Mouse (Mus musculus): ENCODE results near the gene Wdr46. TPM values are rescaled to one million over a fixed set of nuclear protein-coding genes. Genes with fewer than 3 reads are reported as not detected.

Wdr46 gene
- polyA plus RNA-seq, 1 experiment from 2014 or later = 20.1 TPM

GRCm38 (mm10) chr17:33921361-33921760, 19.1 kb upstream of the Wdr46 start:
- Histone ChIP-seq H3K9me3 (replicated peaks; ENCODE audit: low read length) (no peaks in the 10 kb centered on the region), H3K4me3 (replicated peaks; ENCODE audit: low read depth, low read length) (no peak overlapping the region), H3K4me1 (replicated peaks; ENCODE audit: insufficient read depth, low read length) (peaks cover 6% of the 10 kb centered on the region), H3K4me2 (ENCODE audit: low read length) (no peak overlapping the region), H3K36me3 (ENCODE audit: insufficient read depth, low read length) (0 out of 2 replicates have a peak, but pooled peaks cover 4% of the 10 kb centered on the region), H3K27me3 (ENCODE audit: insufficient read depth, low read length) (no peaks in the 10 kb centered on the region), H3K9ac (ENCODE audit: low read depth, low read length) (no peak overlapping the region), H3K27ac (no peak overlapping the region)
- no peak for ATAC-seq (replicated peaks; ENCODE audit: low FRiP score, low read depth)
- no peak for DNase-seq (ENCODE audit: low spot score)
- WGBS = 91% methylated on average over 7 of the region's 7 CpGs
- TF ChIP-seq CTCF (IDR thresholded peaks at IDR 0.05; ENCODE audit: low read depth) = no peak

DNA sequence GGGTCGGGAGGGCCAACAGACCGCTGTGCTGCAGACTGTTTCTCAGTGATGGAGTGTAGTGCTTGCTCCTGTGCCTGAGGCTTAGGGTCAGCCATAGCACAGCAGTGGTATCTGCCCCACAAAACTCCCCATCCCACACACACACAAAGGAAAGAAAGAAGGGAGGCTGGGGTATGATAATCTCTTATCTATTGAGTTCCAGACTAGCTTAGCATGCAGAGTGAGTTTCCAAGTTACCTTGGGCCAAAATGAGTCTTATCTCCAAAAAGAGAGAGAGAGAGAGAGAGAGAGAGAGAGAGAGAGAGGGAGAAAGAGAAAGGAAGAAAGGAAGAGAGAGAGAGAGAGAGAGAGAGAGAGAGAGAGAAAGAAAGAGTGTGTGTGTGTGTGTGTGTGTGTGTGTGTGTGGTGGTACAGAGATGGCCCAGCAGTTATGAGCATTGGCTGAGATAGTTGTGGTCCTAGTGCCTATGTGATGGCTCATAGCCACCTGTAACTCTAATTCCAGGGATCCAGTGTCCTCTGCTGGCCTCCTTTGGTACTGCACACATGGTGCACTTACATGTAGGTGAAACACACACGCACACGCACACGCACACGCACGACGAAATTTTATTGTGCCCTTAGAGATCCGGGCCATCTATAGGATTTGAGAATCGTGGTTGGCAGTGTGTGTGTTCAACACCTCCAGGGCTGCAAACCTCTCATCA, 15.7 kb upstream of the Wdr46 start:
- Histone ChIP-seq H3K4me1 (replicated peaks; ENCODE audit: insufficient read depth, low read length) (no peaks in the 10 kb centered on the region), H3K27me3 (ENCODE audit: insufficient read depth, low read length) (no peaks in the 10 kb centered on the region), H3K36me3 (ENCODE audit: insufficient read depth, low read length) (0 out of 2 replicates have a peak, but pooled peaks cover 8% of the 10 kb centered on the region), H3K27ac (no peak overlapping the region), H3K9ac (ENCODE audit: low read depth, low read length) (no peak overlapping the region), H3K4me2 (ENCODE audit: low read length) (no peak overlapping the region), H3K4me3 (replicated peaks; ENCODE audit: low read depth, low read length) (no peak overlapping the region), H3K9me3 (replicated peaks; ENCODE audit: low read length) (no peaks in the 10 kb centered on the region)
- ATAC-seq (replicated peaks; ENCODE audit: low FRiP score, low read depth) = no peak
- 89% methylated on average over 10 of the region's 10 CpGs for WGBS
- no peak for DNase-seq (ENCODE audit: low spot score)
- TF ChIP-seq CTCF (IDR thresholded peaks at IDR 0.05; ENCODE audit: low read depth) = peak; percentile 55; the same call in 1 of the 2 replicates

DNA sequence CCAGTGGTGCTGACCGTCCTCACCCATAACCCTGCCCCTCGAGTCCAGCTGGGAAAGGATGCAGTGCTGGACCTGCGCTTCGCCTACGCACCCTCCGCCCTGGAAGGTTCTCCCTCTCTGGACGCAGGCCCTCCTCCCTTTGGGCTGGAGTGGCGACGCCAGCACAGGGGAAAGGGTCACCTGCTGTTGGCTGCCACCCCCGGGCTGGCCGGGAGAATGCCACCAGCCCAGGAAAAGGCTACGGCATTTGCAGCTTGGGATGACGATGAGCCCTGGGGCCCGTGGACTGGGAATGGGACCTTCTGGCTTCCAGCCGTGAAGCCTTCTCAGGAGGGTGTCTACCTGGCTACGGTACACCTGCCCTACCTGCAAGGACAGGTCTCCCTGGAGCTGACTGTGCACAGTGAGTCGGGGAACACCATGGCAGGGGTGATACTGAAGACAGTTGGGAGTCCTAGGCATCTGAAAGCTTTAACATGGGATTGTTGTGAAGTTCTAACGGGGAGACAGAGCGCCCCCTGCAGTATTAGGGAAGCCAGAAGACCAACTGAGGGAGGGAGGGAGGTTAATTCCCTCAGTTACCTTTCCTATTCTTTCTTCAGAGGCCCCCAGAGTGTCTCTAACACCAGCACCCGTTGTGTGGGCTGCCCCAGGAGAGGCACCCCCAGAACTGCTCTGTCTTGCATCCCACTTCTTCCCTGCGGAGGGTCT, 14.9 kb upstream of the Wdr46 start:
- Histone ChIP-seq H3K27ac (no peak overlapping the region), H3K36me3 (ENCODE audit: insufficient read depth, low read length) (0 out of 2 replicates have a peak, but pooled peaks cover 8% of the 10 kb centered on the region), H3K4me2 (ENCODE audit: low read length) (no peak overlapping the region), H3K27me3 (ENCODE audit: insufficient read depth, low read length) (no peaks in the 10 kb centered on the region), H3K4me3 (replicated peaks; ENCODE audit: low read depth, low read length) (no peak overlapping the region), H3K4me1 (replicated peaks; ENCODE audit: insufficient read depth, low read length) (0 out of 2 replicates have a peak, but pooled peaks cover 3% of the 10 kb centered on the region), H3K9me3 (replicated peaks; ENCODE audit: low read length) (no peaks in the 10 kb centered on the region), H3K9ac (ENCODE audit: low read depth, low read length) (no peak overlapping the region)
- DNase-seq (ENCODE audit: low spot score) (no peak), ATAC-seq (replicated peaks; ENCODE audit: low FRiP score, low read depth) (no peak)
- peak; percentile 17; the same call in 1 of the 2 replicates for TF ChIP-seq CTCF (IDR thresholded peaks at IDR 0.05; ENCODE audit: low read depth)
- 86% methylated on average over 21 of the region's 21 CpGs for WGBS

GRCm38 (mm10) chr17:33926207-33926932, 14.1 kb upstream of the Wdr46 start:
- peaks cover 3% of the 10 kb centered on the region; the same call in 1 of the 2 replicates for H3K4me1 ChIP-seq (replicated peaks; ENCODE audit: insufficient read depth, low read length)
- WGBS = 84% methylated on average over 17 of the region's 17 CpGs
- peak; percentile 59 for TF ChIP-seq CTCF (IDR thresholded peaks at IDR 0.05; ENCODE audit: low read depth)
- no peak overlapping the region for H3K27ac ChIP-seq
- no peak for ATAC-seq (replicated peaks; ENCODE audit: low FRiP score, low read depth)
- H3K36me3 ChIP-seq (ENCODE audit: insufficient read depth, low read length) = 0 out of 2 replicates have a peak, but pooled peaks cover 8% of the 10 kb centered on the region
- no peak overlapping the region for H3K4me2 ChIP-seq (ENCODE audit: low read length)
- H3K4me3 ChIP-seq (replicated peaks; ENCODE audit: low read depth, low read length) = no peak overlapping the region
- H3K9ac ChIP-seq (ENCODE audit: low read depth, low read length) = no peak overlapping the region
- H3K9me3 ChIP-seq (replicated peaks; ENCODE audit: low read length) = no peaks in the 10 kb centered on the region
- H3K27me3 ChIP-seq (ENCODE audit: insufficient read depth, low read length) = no peaks in the 10 kb centered on the region
- DNase-seq (ENCODE audit: low spot score) = peak; percentile 24

DNA sequence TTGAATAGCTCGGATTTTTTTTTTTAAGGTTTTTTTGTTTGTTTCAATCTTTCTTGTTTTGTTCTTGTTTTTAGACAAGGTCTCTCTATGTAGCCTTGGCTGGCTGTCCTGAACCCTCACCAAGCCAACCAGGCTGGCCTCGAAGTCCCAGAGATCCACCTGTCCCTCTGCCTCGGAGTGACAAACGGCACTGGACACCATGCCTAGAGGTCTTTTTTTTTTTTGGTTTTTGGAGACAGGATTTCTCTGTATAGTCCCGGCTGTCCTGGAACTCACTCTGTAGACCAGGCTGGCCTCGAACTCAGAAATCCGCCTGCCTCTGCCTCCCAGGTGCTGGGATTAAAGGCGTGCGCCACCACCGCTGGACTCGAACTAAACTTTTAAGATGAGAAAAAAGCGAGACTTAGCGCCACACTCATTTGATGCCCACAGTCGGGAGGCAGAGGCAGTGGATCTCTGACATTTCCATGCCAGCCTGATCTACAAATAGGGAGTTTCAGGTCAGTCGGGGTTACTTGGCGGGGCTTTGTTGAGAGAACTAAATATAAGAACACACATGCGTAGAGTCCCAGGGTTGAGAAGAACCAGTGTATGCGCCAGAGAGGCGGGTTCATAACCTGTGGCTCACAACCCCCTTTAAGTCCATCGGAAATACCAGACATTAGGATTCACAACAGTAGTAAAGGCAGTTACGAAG, 12.1 kb upstream of the Wdr46 start:
- no peak for ATAC-seq (replicated peaks; ENCODE audit: low FRiP score, low read depth)
- no peaks in the 10 kb centered on the region for H3K27me3 ChIP-seq (ENCODE audit: insufficient read depth, low read length)
- WGBS = 65% methylated on average over 21 of the region's 21 CpGs

More for the DNA sequence above, 12.1 kb upstream of the Wdr46 start:
- Histone ChIP-seq H3K36me3 (ENCODE audit: insufficient read depth, low read length) (peaks cover 15% of the 10 kb centered on the region), H3K4me2 (ENCODE audit: low read length) (peak overlapping the region; percentile 100), H3K4me1 (replicated peaks; ENCODE audit: insufficient read depth, low read length) (peaks cover 3% of the 10 kb centered on the region; the same call in 1 of the 2 replicates), H3K9ac (ENCODE audit: low read depth, low read length) (peak overlapping the region; percentile 79), H3K9me3 (replicated peaks; ENCODE audit: low read length) (no peaks in the 10 kb centered on the region), H3K27ac (no peak overlapping the region), H3K4me3 (replicated peaks; ENCODE audit: low read depth, low read length) (peak overlapping the region; percentile 82)
- no peak for DNase-seq (ENCODE audit: low spot score)
- no peak for TF ChIP-seq CTCF (IDR thresholded peaks at IDR 0.05; ENCODE audit: low read depth)
